In genomic region chr2:144868827-144869226, GRCm38 (mm10) we compare ENCODE assay signal across 12 mouse cellular contexts. TPM values are rescaled to one million over a fixed set of nuclear protein-coding genes. Genes with fewer than 3 reads are reported as not detected.
DNase-seq lines count a peak whose midpoint lies in the region; ATAC-seq and TF ChIP-seq lines count a peak whose summit lies in the region.
"Had no signal": no experiment of that assay in that cellular context is flagged by ENCODE, and none has a peak within 500 bp of the region (broad histone marks: within the 10 kb centered on the region; RNA-seq: fewer than 3 reads in every experiment).

No protein-coding gene starts in this region.

- H3K9ac ChIP-seq in intestine, postnatal 0 days (ENCODE audit: low read depth, low read length) = no peak overlapping the region
- H3K9ac ChIP-seq in intestine, embryonic 15.5 days = no peak overlapping the region
- H3K9ac ChIP-seq: embryonic facial prominence, embryonic 15.5 days; heart, embryonic 15.5 days had no signal

- no peaks in the 10 kb centered on the region for H3K36me3 ChIP-seq in intestine, postnatal 0 days (ENCODE audit: control insufficient read depth, insufficient read depth)
- H3K36me3 ChIP-seq in intestine, embryonic 15.5 days = no peaks in the 10 kb centered on the region
- H3K36me3 ChIP-seq: embryonic facial prominence, embryonic 15.5 days; heart, embryonic 15.5 days had no signal

- no peak for ATAC-seq in intestine, postnatal 0 days
- ATAC-seq in intestine, embryonic 15.5 days = no peak
- ATAC-seq in activated CD4-positive, CD25-positive, alpha-beta regulatory T cell, adult 4 months = no peak

- no peaks in the 10 kb centered on the region for H3K9me3 ChIP-seq in intestine, postnatal 0 days (ENCODE audit: control insufficient read depth)
- H3K9me3 ChIP-seq in intestine, embryonic 15.5 days = no peaks in the 10 kb centered on the region
- H3K9me3 ChIP-seq: embryonic facial prominence, embryonic 15.5 days; heart, embryonic 15.5 days had no signal

- no peak overlapping the region for H3K4me3 ChIP-seq in intestine, postnatal 0 days (ENCODE audit: low read depth, low read length)
- no peak overlapping the region for H3K4me3 ChIP-seq in intestine, embryonic 15.5 days (replicated peaks)
- H3K4me3 ChIP-seq: embryonic facial prominence, embryonic 15.5 days; heart, embryonic 15.5 days had no signal

- no peaks in the 10 kb centered on the region for H3K4me1 ChIP-seq in intestine, postnatal 0 days (replicated peaks; ENCODE audit: control insufficient read depth, insufficient read depth, low read length)
- H3K4me1 ChIP-seq in intestine, embryonic 15.5 days (replicated peaks) = no peaks in the 10 kb centered on the region
- H3K4me1 ChIP-seq: embryonic facial prominence, embryonic 15.5 days; heart, embryonic 15.5 days had no signal

- H3K4me2 ChIP-seq in intestine, postnatal 0 days (replicated peaks; ENCODE audit: low read depth) = no peak overlapping the region
- no peak overlapping the region for H3K4me2 ChIP-seq in intestine, embryonic 15.5 days (replicated peaks)
- H3K4me2 ChIP-seq: embryonic facial prominence, embryonic 15.5 days; heart, embryonic 15.5 days had no signal

- H3K27me3 ChIP-seq in intestine, postnatal 0 days (replicated peaks; ENCODE audit: control insufficient read depth, insufficient read depth, low read length) = no peaks in the 10 kb centered on the region
- no peaks in the 10 kb centered on the region for H3K27me3 ChIP-seq in intestine, embryonic 15.5 days (replicated peaks)
- H3K27me3 ChIP-seq: embryonic facial prominence, embryonic 15.5 days; heart, embryonic 15.5 days had no signal

- no peak overlapping the region for H3K27ac ChIP-seq in intestine, postnatal 0 days (ENCODE audit: low read depth, low read length)
- H3K27ac ChIP-seq in intestine, embryonic 15.5 days = no peak overlapping the region
- H3K27ac ChIP-seq: embryonic facial prominence, embryonic 15.5 days; heart, embryonic 15.5 days had no signal

- 84% methylated on average over 2 of the region's 2 CpGs for WGBS in intestine, postnatal 0 days
- WGBS in intestine, embryonic 15.5 days = 81% methylated on average over 2 of the region's 2 CpGs

- peak; percentile 14 to 65 for DNase-seq in adrenal gland, adult (ENCODE audit: inconsistent age in 2 of 2, low spot score in 1 of 2)
- DNase-seq in adrenal gland, postnatal 4 days (ENCODE audit: low spot score in 2 of 2) = no peak
- peak; percentile 9 for DNase-seq in 3T3-L1 (ENCODE audit: low read depth, low spot score)
- DNase-seq in kidney, postnatal 10 days = peak; percentile 52
- DNase-seq in right cerebral cortex, postnatal 25 days = no peak
- DNase-seq: thymus, adult 18-20 months had no signal

- peak; percentile 57 for TF ChIP-seq CTCF in intestine, postnatal 0 days (IDR thresholded peaks at IDR 0.05; ENCODE audit: low read depth)

RNA-seq across cellular contexts. Expression of gene Scp2d1, which starts 45.4 kb away (rescaled TPM):
- total RNA-seq in adrenal gland, postnatal 4 days (2021) = not detected
- polyA plus RNA-seq in intestine, postnatal 0 days (2015; fragmentation: Nextera tagmentation; extraction: Ambion mirVana) = not detected in 2 replicates
- polyA plus RNA-seq in intestine, embryonic 15.5 days (2015; fragmentation: Nextera tagmentation; extraction: Ambion mirVana) = not detected in 2 replicates
- not detected for polyA plus RNA-seq in activated CD4-positive, CD25-positive, alpha-beta regulatory T cell, adult 4 months (2017; shearing (Covaris generic))
- total RNA-seq: left cerebral cortex, postnatal 14 days had no signal
- polyA plus RNA-seq: embryonic facial prominence, embryonic 15.5 days; heart, embryonic 15.5 days had no signal

Comparison
In these comparisons a context has a peak if more than half of its experiments do, and no peak if none do; other contexts are left out.
1. DNase-seq: peak in adrenal gland, adult (2 of 2), 3T3-L1 (single experiment) and kidney, postnatal 10 days (single experiment); none in adrenal gland, postnatal 4 days (0 of 2) and right cerebral cortex, postnatal 25 days (single experiment).